Mouse (Mus musculus) forebrain, embryonic 10.5 days (tissue): ENCODE results near the gene Tescl. TPM values are rescaled to one million over a fixed set of nuclear protein-coding genes. Genes with fewer than 3 reads are reported as not detected.

Experiments used
- DNase-seq: peaks from one replicate; pipeline ENCODE4 v3.0.0-alpha.2; 2017; ENCODE audit warnings: low spot score; ENCODE audit errors: extremely low spot score
- H3K27ac ChIP-seq: fragments of 300-500 bp; sonication (generic); 2 replicates; pipeline ENCODE4 v1.5.1; 2016; ENCODE audit warnings: mild to moderate bottlenecking
- H3K27me3 ChIP-seq: fragments of 300-500 bp; sonication (generic); 2 replicates; pipeline ENCODE4 v1.6.1; 2016; ENCODE audit warnings: mild to moderate bottlenecking; ENCODE audit not compliant: poor library complexity, severe bottlenecking
- H3K36me3 ChIP-seq: fragments of 300-500 bp; sonication (generic); replicated peaks from 2 replicates; pipeline ENCODE4 v1.6.1; 2016; ENCODE audit warnings: mild to moderate bottlenecking, moderate library complexity
- H3K4me1 ChIP-seq: fragments of 300-500 bp; sonication (generic); 2 replicates; pipeline ENCODE4 v1.6.1; 2016
- H3K4me3 ChIP-seq: fragments of 300-500 bp; sonication (generic); 2 replicates; pipeline ENCODE4 v1.5.1; 2016; ENCODE audit warnings: mild to moderate bottlenecking, moderate library complexity
- H3K9me3 ChIP-seq: fragments of 300-500 bp; sonication (generic); 2 replicates; pipeline ENCODE4 v1.6.1; 2016; ENCODE audit warnings: mild to moderate bottlenecking, moderate library complexity
- WGBS: fragments of 180-500 bp; shearing (Covaris S2); methylation state at CpG from one replicate; pipeline ENCODE4 v1.1.7; 2016; 5-methylcytosine and 5-hydroxymethylcytosine counted together
- microRNA-seq: library from miRNA; unstranded; fragments of <30 nt; microRNA quantifications from one replicate; pipeline ENCODE4, GENCODE M21; 2017
- polyA plus RNA-seq: library from polyadenylated mRNA; unstranded; fragments of >200 nt; fragmentation: Nextera tagmentation; extraction: Ambion mirVana; gene quantifications from 2 replicates; pipeline ENCODE4 v1.2.1, GENCODE M21; 2016

Gene Tescl
- polyA plus RNA-seq, 1 experiment from 2014 or later, result 0.17 TPM

GRCm38 (mm10) chr7:24293061-24293851 lies 40.5 kb downstream of the Tescl start:
- H3K4me3 ChIP-seq, result no peak overlapping the region
- H3K27ac ChIP-seq, result no peak overlapping the region
- 91% methylated on average over 12 of the region's 12 CpGs for WGBS
- H3K27me3 ChIP-seq, result no peaks in the 10 kb centered on the region
- peaks cover 96% of the 10 kb centered on the region for H3K36me3 ChIP-seq
- no peak for DNase-seq
- peaks cover 9% of the 10 kb centered on the region for H3K9me3 ChIP-seq
- peaks cover 7% of the 10 kb centered on the region for H3K4me1 ChIP-seq

- H3K4me1 ChIP-seq, result no peaks in the 10 kb centered on the region
- no peak overlapping the region for H3K27ac ChIP-seq
- DNase-seq, result no peak
- peaks cover 94% of the 10 kb centered on the region for H3K36me3 ChIP-seq
- no peaks in the 10 kb centered on the region for H3K27me3 ChIP-seq
- no peak overlapping the region for H3K4me3 ChIP-seq
- WGBS, result 90% methylated on average over 27 of the region's 27 CpGs
- H3K9me3 ChIP-seq, result peaks cover 13% of the 10 kb centered on the region
Measured at GRCm38 (mm10) chr7:24291387-24292090, 42.2 kb downstream of the Tescl start.

GRCm38 (mm10) chr7:24290106-24290693 lies 43.5 kb downstream of the Tescl start:
- Histone ChIP-seq H3K4me3 (no peak overlapping the region), H3K27me3 (no peaks in the 10 kb centered on the region), H3K36me3 (peaks cover 81% of the 10 kb centered on the region), H3K9me3 (peaks cover 13% of the 10 kb centered on the region), H3K27ac (no peak overlapping the region), H3K4me1 (no peaks in the 10 kb centered on the region)
- 97% methylated on average over 4 of the region's 4 CpGs for WGBS
- no peak for DNase-seq

- Histone ChIP-seq H3K27me3 (no peaks in the 10 kb centered on the region), H3K4me1 (no peaks in the 10 kb centered on the region), H3K4me3 (no peak overlapping the region), H3K27ac (no peak overlapping the region), H3K36me3 (peaks cover 64% of the 10 kb centered on the region), H3K9me3 (peaks cover 13% of the 10 kb centered on the region)
- 89% methylated on average over 6 of the region's 6 CpGs for WGBS
- DNase-seq, result no peak
Measured at GRCm38 (mm10) chr7:24288512-24288911, 45.2 kb downstream of the Tescl start.

DNA sequence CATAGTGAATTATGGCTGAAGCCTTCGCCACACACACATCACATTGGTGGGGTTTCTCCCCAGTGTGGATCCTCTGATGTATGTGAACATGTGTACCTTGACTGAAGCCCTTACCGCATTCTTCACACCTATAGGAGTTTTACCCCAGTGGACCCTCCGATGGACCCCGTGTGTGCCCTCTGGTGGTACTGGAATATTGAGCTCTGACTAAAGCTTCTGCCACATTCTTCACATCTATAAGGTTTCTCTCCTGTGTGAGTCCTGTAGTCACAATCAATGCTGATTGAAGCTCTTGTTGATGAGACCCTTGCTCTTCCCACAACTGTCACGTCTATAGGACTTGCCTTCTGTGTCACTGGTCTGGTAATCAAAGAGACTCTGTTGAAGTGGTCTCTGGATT lies 46.1 kb downstream of the Tescl start:
- Histone ChIP-seq H3K4me1 (no peaks in the 10 kb centered on the region), H3K4me3 (no peak overlapping the region), H3K27me3 (no peaks in the 10 kb centered on the region), H3K9me3 (peaks cover 13% of the 10 kb centered on the region), H3K27ac (no peak overlapping the region), H3K36me3 (peaks cover 56% of the 10 kb centered on the region)
- DNase-seq, result no peak
- 89% methylated on average over 5 of the region's 5 CpGs for WGBS

- WGBS, result 75% methylated on average over 4 of the region's 4 CpGs
- Histone ChIP-seq H3K27me3 (no peaks in the 10 kb centered on the region), H3K27ac (no peak overlapping the region), H3K4me1 (no peaks in the 10 kb centered on the region), H3K36me3 (peaks cover 48% of the 10 kb centered on the region), H3K4me3 (no peak overlapping the region), H3K9me3 (peaks cover 13% of the 10 kb centered on the region)
- no peak for DNase-seq
Measured at GRCm38 (mm10) chr7:24286916-24287315, 46.8 kb downstream of the Tescl start.

DNA sequence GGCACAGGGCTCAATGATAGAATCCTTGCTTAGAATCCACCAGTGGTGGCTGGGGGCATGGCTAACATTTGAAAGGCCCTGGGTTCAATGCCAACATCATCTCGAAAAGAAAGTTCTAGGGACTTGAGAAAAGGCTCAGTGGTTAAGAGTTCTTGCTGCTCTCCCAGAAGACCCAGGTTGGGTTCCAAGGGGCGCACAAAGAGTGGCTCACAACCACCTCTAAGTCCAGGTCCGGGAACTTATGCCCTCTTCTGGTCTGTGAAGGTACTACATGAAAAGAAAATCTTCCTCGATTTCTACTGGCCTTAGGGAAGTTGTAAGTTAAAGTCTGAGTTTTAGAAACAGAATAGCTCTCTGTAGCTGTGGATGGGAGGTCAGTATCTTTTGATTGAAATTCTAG lies 47.6 kb downstream of the Tescl start:
- peaks cover 40% of the 10 kb centered on the region for H3K36me3 ChIP-seq
- H3K27me3 ChIP-seq, result no peaks in the 10 kb centered on the region
- no peak overlapping the region for H3K27ac ChIP-seq
- WGBS, result 55% methylated on average over 4 of the region's 4 CpGs
- no peak overlapping the region for H3K4me3 ChIP-seq
- no peak for DNase-seq
- no peaks in the 10 kb centered on the region for H3K4me1 ChIP-seq
- peaks cover 5% of the 10 kb centered on the region; the same call in 1 of the 2 replicates for H3K9me3 ChIP-seq

Small RNAs within 50 kb of the gene (microRNA-seq; reads per million reads assigned to microRNA genes)
- gene Gm27592, result not detected

Other genes starting within 250 kb of the Tescl start
- 3.3 and 4.0 TPM in 2 replicates for gene Zfp112, start 221.6 kb downstream of the Tescl start, polyA plus RNA-seq
- 12.3 and 13.1 TPM in 2 replicates for gene Zfp235, start 199.8 kb downstream of the Tescl start, polyA plus RNA-seq
- gene Zfp114, start 158.9 kb downstream of the Tescl start, polyA plus RNA-seq, result 4.9 and 6.3 TPM in 2 replicates
- 9.2 and 11.3 TPM in 2 replicates for gene Zfp111, start 122.5 kb downstream of the Tescl start, polyA plus RNA-seq
- 5.4 and 7.1 TPM in 2 replicates for gene Zfp109, start 96.4 kb downstream of the Tescl start, polyA plus RNA-seq
- gene Zfp108, start 79.1 kb downstream of the Tescl start, polyA plus RNA-seq, result 2.2 and 2.7 TPM in 2 replicates
- 7.1 and 9.6 TPM in 2 replicates for gene Zfp93, start 63.5 kb downstream of the Tescl start, polyA plus RNA-seq
- 39.6 and 41.9 TPM in 2 replicates for gene Zfp61, start 32.7 kb downstream of the Tescl start, polyA plus RNA-seq
- gene Zfp94, start 17.3 kb downstream of the Tescl start, polyA plus RNA-seq, result 12.9 and 13.2 TPM in 2 replicates
- gene Lypd5, start 15.3 kb upstream of the Tescl start, polyA plus RNA-seq, result not detected in 2 replicates
- 3.8 and 5.1 TPM in 2 replicates for gene Kcnn4, start 36.3 kb upstream of the Tescl start, polyA plus RNA-seq
- 26.5 and 28.5 TPM in 2 replicates for gene Smg9, start 65.7 kb upstream of the Tescl start, polyA plus RNA-seq
- not detected in 2 replicates for gene Irgc1, start 118.4 kb upstream of the Tescl start, polyA plus RNA-seq
- gene Plaur, start 128.5 kb upstream of the Tescl start, polyA plus RNA-seq, result 1.1 and 1.3 TPM in 2 replicates
- gene Cadm4, start 148.1 kb upstream of the Tescl start, polyA plus RNA-seq, result 9.3 and 10.0 TPM in 2 replicates
- gene Zfp428, start 173.1 kb upstream of the Tescl start, polyA plus RNA-seq, result 111 and 113 TPM in 2 replicates
- 0.82 and 1.3 TPM in 2 replicates for gene AC161166.1, start 178.5 kb upstream of the Tescl start, polyA plus RNA-seq
- gene Irgq, start 196.8 kb upstream of the Tescl start, polyA plus RNA-seq, result 6.9 and 7.3 TPM in 2 replicates
- not detected in 2 replicates for gene Pinlyp, start 212.2 kb upstream of the Tescl start, polyA plus RNA-seq
- gene Xrcc1, start 212.4 kb upstream of the Tescl start, polyA plus RNA-seq, result 174 and 177 TPM in 2 replicates